Mouse (Mus musculus): ENCODE results near the gene Fgfr2.

DNA sequence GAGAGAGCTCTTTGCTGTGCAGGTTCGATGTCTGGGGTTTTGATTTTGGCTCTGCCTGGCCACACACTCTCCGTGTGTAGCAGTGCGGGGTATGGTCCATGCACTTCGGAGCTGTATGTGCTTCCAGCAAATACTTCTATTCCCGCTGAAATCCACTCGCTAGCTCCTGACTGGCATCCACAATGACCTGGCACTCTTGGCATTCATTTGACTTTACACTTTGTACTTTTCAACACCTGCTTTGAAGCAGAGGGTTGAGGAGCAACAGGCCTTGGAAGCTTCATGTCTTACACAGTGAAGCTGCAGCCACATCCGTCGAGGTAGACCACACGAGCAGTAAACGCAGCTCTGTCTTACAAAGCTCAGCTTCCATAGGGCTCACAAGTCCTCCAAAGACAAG is 2715.5 kb downstream of the Fgfr2 start:
- no peak for TF ChIP-seq CTCF (IDR thresholded peaks at IDR 0.05; ENCODE audit: control insufficient read depth, insufficient read depth, insufficient read length)
- TF ChIP-seq MYOD1 (IDR thresholded peaks at IDR 0.05; ENCODE audit: control insufficient read depth, insufficient read length, low read depth) = no peak
- no peak for TF ChIP-seq USF1 (IDR thresholded peaks at IDR 0.05; ENCODE audit: low read depth)
- TF ChIP-seq MAX (IDR thresholded peaks at IDR 0.05) = no peak
- no peak for TF ChIP-seq MYOG (IDR thresholded peaks at IDR 0.05; ENCODE audit: control insufficient read depth, extremely low read depth, insufficient read length)
